33 mouse cellular contexts compared by ENCODE assay signal in genomic region chr11:119330592-119330991, GRCm38 (mm10). TPM values are rescaled to one million over a fixed set of nuclear protein-coding genes. Genes with fewer than 3 reads are reported as not detected.
DNase-seq lines count a peak whose midpoint lies in the region; ATAC-seq lines count a peak whose summit lies in the region.
"Had no signal": no experiment of that assay in that cellular context is flagged by ENCODE, and none has a peak within 500 bp of the region (broad histone marks: within the 10 kb centered on the region; RNA-seq: fewer than 3 reads in every experiment).

No protein-coding gene starts in this region.

- H3K9me3 ChIP-seq in embryonic facial prominence, embryonic 13.5 days: no peaks in the 10 kb centered on the region
- H3K9me3 ChIP-seq in embryonic facial prominence, embryonic 10.5 days: no peaks in the 10 kb centered on the region
- no peaks in the 10 kb centered on the region for H3K9me3 ChIP-seq in limb, embryonic 11.5 days (ENCODE audit: control insufficient read depth, low read length)
- no peaks in the 10 kb centered on the region for H3K9me3 ChIP-seq in limb, embryonic 10.5 days (replicated peaks)
- H3K9me3 ChIP-seq in hindbrain, embryonic 11.5 days (ENCODE audit: control insufficient read depth, low read length): no peaks in the 10 kb centered on the region
- H3K9me3 ChIP-seq: embryonic facial prominence, embryonic 15.5 days; heart, embryonic 13.5 days; hindbrain, embryonic 12.5 days; limb, embryonic 15.5 days; liver, embryonic 13.5 days; midbrain, embryonic 12.5 days had no signal

- 56% methylated on average over 4 of the region's 4 CpGs for WGBS in embryonic facial prominence, embryonic 13.5 days
- WGBS in embryonic facial prominence, embryonic 10.5 days: 59% methylated on average over 4 of the region's 4 CpGs
- WGBS in limb, embryonic 11.5 days: 66% methylated on average over 4 of the region's 4 CpGs
- WGBS in limb, embryonic 10.5 days: 63% methylated on average over 4 of the region's 4 CpGs
- WGBS in hindbrain, embryonic 11.5 days: 70% methylated on average over 4 of the region's 4 CpGs

- H3K4me1 ChIP-seq in embryonic facial prominence, embryonic 13.5 days: no peaks in the 10 kb centered on the region
- peaks cover 13% of the 10 kb centered on the region for H3K4me1 ChIP-seq in embryonic facial prominence, embryonic 10.5 days
- no peaks in the 10 kb centered on the region for H3K4me1 ChIP-seq in limb, embryonic 11.5 days (ENCODE audit: control insufficient read depth, insufficient read depth, low read length)
- peaks cover 5% of the 10 kb centered on the region; the same call in 1 of the 2 replicates for H3K4me1 ChIP-seq in limb, embryonic 10.5 days
- no peaks in the 10 kb centered on the region for H3K4me1 ChIP-seq in hindbrain, embryonic 11.5 days (replicated peaks; ENCODE audit: control insufficient read depth, insufficient read depth, low read length)
- H3K4me1 ChIP-seq: embryonic facial prominence, embryonic 15.5 days; heart, embryonic 13.5 days; hindbrain, embryonic 12.5 days; limb, embryonic 15.5 days; liver, embryonic 13.5 days; megakaryocyte, embryonic 14.5 days; midbrain, embryonic 12.5 days had no signal

- no peaks in the 10 kb centered on the region for H3K36me3 ChIP-seq in embryonic facial prominence, embryonic 13.5 days
- no peaks in the 10 kb centered on the region for H3K36me3 ChIP-seq in embryonic facial prominence, embryonic 10.5 days (replicated peaks)
- no peaks in the 10 kb centered on the region for H3K36me3 ChIP-seq in limb, embryonic 11.5 days (ENCODE audit: control insufficient read depth, insufficient read depth, low read length)
- no peaks in the 10 kb centered on the region for H3K36me3 ChIP-seq in limb, embryonic 10.5 days
- H3K36me3 ChIP-seq in hindbrain, embryonic 11.5 days (ENCODE audit: control insufficient read depth, insufficient read depth, low read length): no peaks in the 10 kb centered on the region
- H3K36me3 ChIP-seq: embryonic facial prominence, embryonic 15.5 days; G1E; heart, embryonic 13.5 days; hindbrain, embryonic 12.5 days; limb, embryonic 15.5 days; liver, embryonic 13.5 days; midbrain, embryonic 12.5 days had no signal

- H3K4me3 ChIP-seq in embryonic facial prominence, embryonic 13.5 days: no peak overlapping the region
- no peak overlapping the region for H3K4me3 ChIP-seq in embryonic facial prominence, embryonic 10.5 days
- no peak overlapping the region for H3K4me3 ChIP-seq in limb, embryonic 11.5 days (ENCODE audit: low read depth, low read length)
- H3K4me3 ChIP-seq in limb, embryonic 10.5 days: no peak overlapping the region
- H3K4me3 ChIP-seq in hindbrain, embryonic 11.5 days (ENCODE audit: low read depth, low read length): no peak overlapping the region
- H3K4me3 ChIP-seq: embryonic facial prominence, embryonic 15.5 days; gastrocnemius, adult 2 months; heart, adult 2 months; heart, embryonic 13.5 days; hindbrain, embryonic 12.5 days; layer of hippocampus, adult 2 months; left cerebral cortex, adult 2 months; limb, embryonic 15.5 days; liver, embryonic 13.5 days; megakaryocyte, embryonic 14.5 days; midbrain, embryonic 12.5 days had no signal

- no peak for DNase-seq in embryonic facial prominence, embryonic 10.5 days (ENCODE audit: low spot score)
- DNase-seq in limb, embryonic 11.5 days (ENCODE audit: low spot score): no peak
- no peak for DNase-seq in limb, embryonic 10.5 days (ENCODE audit: low spot score)
- DNase-seq in gonadal fat pad, adult 2 months (ENCODE audit: low read depth): peak; percentile 31
- DNase-seq in adrenal gland, postnatal 4 days (ENCODE audit: low spot score in 2 of 2): no peak
- no peak for DNase-seq in hindbrain, embryonic 11.5 days (ENCODE audit: low spot score)
- DNase-seq: adrenal gland, postnatal 14 days; cerebellum, adult 18-20 months; gastrocnemius, adult 2 months; gastrocnemius, postnatal 36 days; heart, adult 2 months; kidney, adult 8-10 months; kidney, postnatal 36 days; liver, embryonic 13.5 days; lung, adult 18-20 months; lung, postnatal 4 days; thymus, postnatal 14 days had no signal

- no peak overlapping the region for H3K4me2 ChIP-seq in embryonic facial prominence, embryonic 13.5 days
- H3K4me2 ChIP-seq in limb, embryonic 11.5 days (ENCODE audit: low read depth, severe bottlenecking): no peak overlapping the region
- H3K4me2 ChIP-seq in hindbrain, embryonic 11.5 days (replicated peaks; ENCODE audit: low read depth, low read length): no peak overlapping the region
- H3K4me2 ChIP-seq: embryonic facial prominence, embryonic 15.5 days; heart, embryonic 13.5 days; hindbrain, embryonic 12.5 days; limb, embryonic 15.5 days; liver, embryonic 13.5 days; midbrain, embryonic 12.5 days had no signal

- no peak overlapping the region for H3K27ac ChIP-seq in embryonic facial prominence, embryonic 13.5 days
- H3K27ac ChIP-seq in embryonic facial prominence, embryonic 10.5 days (replicated peaks): no peak overlapping the region
- no peak overlapping the region for H3K27ac ChIP-seq in limb, embryonic 11.5 days (replicated peaks; ENCODE audit: low read depth, low read length)
- no peak overlapping the region for H3K27ac ChIP-seq in limb, embryonic 10.5 days
- no peak overlapping the region for H3K27ac ChIP-seq in hindbrain, embryonic 11.5 days (ENCODE audit: low read depth, low read length)
- H3K27ac ChIP-seq: embryonic facial prominence, embryonic 15.5 days; gastrocnemius, adult 2 months; heart, adult 2 months; heart, embryonic 13.5 days; hindbrain, embryonic 12.5 days; layer of hippocampus, adult 2 months; left cerebral cortex, adult 2 months; limb, embryonic 15.5 days; liver, embryonic 13.5 days; midbrain, embryonic 12.5 days had no signal

- H3K27me3 ChIP-seq in embryonic facial prominence, embryonic 13.5 days: peaks cover 15% of the 10 kb centered on the region
- peaks cover 37% of the 10 kb centered on the region for H3K27me3 ChIP-seq in embryonic facial prominence, embryonic 10.5 days (replicated peaks; ENCODE audit: low read depth, poor library complexity, severe bottlenecking)
- H3K27me3 ChIP-seq in limb, embryonic 11.5 days (ENCODE audit: control insufficient read depth, insufficient read depth, low read length): no peaks in the 10 kb centered on the region
- peaks cover 21% of the 10 kb centered on the region for H3K27me3 ChIP-seq in limb, embryonic 10.5 days (ENCODE audit: low read depth, poor library complexity, severe bottlenecking)
- H3K27me3 ChIP-seq in hindbrain, embryonic 11.5 days (ENCODE audit: control insufficient read depth, insufficient read depth, low read length): no peaks in the 10 kb centered on the region
- H3K27me3 ChIP-seq: hindbrain, embryonic 12.5 days; Patski had no signal

- H3K9ac ChIP-seq in embryonic facial prominence, embryonic 13.5 days: 0 out of 2 replicates have a peak overlapping the region, but pooled peaks have one; percentile 21
- no peak overlapping the region for H3K9ac ChIP-seq in limb, embryonic 11.5 days (ENCODE audit: low read length)
- no peak overlapping the region for H3K9ac ChIP-seq in hindbrain, embryonic 11.5 days (ENCODE audit: low read depth, low read length)
- H3K9ac ChIP-seq: embryonic facial prominence, embryonic 15.5 days; heart, embryonic 13.5 days; hindbrain, embryonic 12.5 days; limb, embryonic 15.5 days; liver, embryonic 13.5 days; midbrain, embryonic 12.5 days had no signal

- ATAC-seq in embryonic facial prominence, embryonic 13.5 days (ENCODE audit: insufficient number of reproducible peaks, insufficient read depth, low FRiP score, low TSS enrichment, low read depth): no peak
- 0 out of 2 replicates have a peak, but pooled peaks have one; percentile 21 for ATAC-seq in limb, embryonic 11.5 days (ENCODE audit: insufficient number of reproducible peaks, low FRiP score, low TSS enrichment, low read depth)
- ATAC-seq in hindbrain, embryonic 11.5 days (ENCODE audit: low FRiP score): no peak
- ATAC-seq: forebrain, embryonic 14.5 days; intestine, embryonic 16.5 days; lung, postnatal 0 days; Patski had no signal

RNA-seq across cellular contexts. Expression of gene Card14, which starts 23.0 kb away (rescaled TPM):
- polyA plus RNA-seq in embryonic facial prominence, embryonic 13.5 days (2015; fragmentation: Nextera tagmentation; extraction: Ambion mirVana): 1.1 and 1.2 TPM in 2 replicates
- polyA plus RNA-seq in embryonic facial prominence, embryonic 10.5 days (2016; fragmentation: Nextera tagmentation; extraction: Ambion mirVana): 0.05 TPM in 1 of 2 replicates, not detected in the other
- polyA plus RNA-seq in limb, embryonic 11.5 days (2014; fragmentation: Nextera tagmentation; extraction: Ambion mirVana): 0.17 and 0.18 TPM in 2 replicates
- polyA plus RNA-seq in limb, embryonic 10.5 days (2016; fragmentation: Nextera tagmentation; extraction: Ambion mirVana): 0.08 and 0.30 TPM in 2 replicates
- 2.3 and 3.0 TPM in 2 replicates for polyA plus RNA-seq in gonadal fat pad, adult 2 months (2012; rRNA removed)
- total RNA-seq in adrenal gland, postnatal 4 days (2021): under 1 TPM; 0.48 to 0.90 TPM
- polyA plus RNA-seq in hindbrain, embryonic 11.5 days (2014; fragmentation: Nextera tagmentation; extraction: Ambion mirVana): not detected in 2 replicates
- total RNA-seq: common myeloid progenitor, adult 5-6 weeks; monocyte, adult 5-6 weeks had no signal
- polyA plus RNA-seq: G1E had no signal

RNA-seq across cellular contexts. Expression of gene Sgsh, which starts 24.7 kb away (rescaled TPM):
- polyA plus RNA-seq in embryonic facial prominence, embryonic 13.5 days (2015; fragmentation: Nextera tagmentation; extraction: Ambion mirVana): 5.9 and 6.2 TPM in 2 replicates
- 5.4 and 5.5 TPM in 2 replicates for polyA plus RNA-seq in embryonic facial prominence, embryonic 10.5 days (2016; fragmentation: Nextera tagmentation; extraction: Ambion mirVana)
- polyA plus RNA-seq in limb, embryonic 11.5 days (2014; fragmentation: Nextera tagmentation; extraction: Ambion mirVana): 4.9 and 6.2 TPM in 2 replicates
- 6.5 and 8.1 TPM in 2 replicates for polyA plus RNA-seq in limb, embryonic 10.5 days (2016; fragmentation: Nextera tagmentation; extraction: Ambion mirVana)
- polyA plus RNA-seq in gonadal fat pad, adult 2 months (2012; rRNA removed): 33.4 and 34.8 TPM in 2 replicates
- 10 to 100 TPM; 18.3 to 20.9 TPM for total RNA-seq in adrenal gland, postnatal 4 days (2021)
- 4.4 and 6.0 TPM in 2 replicates for polyA plus RNA-seq in hindbrain, embryonic 11.5 days (2014; fragmentation: Nextera tagmentation; extraction: Ambion mirVana)

RNA-seq across cellular contexts. Expression of gene Slc26a11, which starts 24.8 kb away (rescaled TPM):
- 11.0 and 11.9 TPM in 2 replicates for polyA plus RNA-seq in embryonic facial prominence, embryonic 13.5 days (2015; fragmentation: Nextera tagmentation; extraction: Ambion mirVana)
- 7.6 and 8.2 TPM in 2 replicates for polyA plus RNA-seq in embryonic facial prominence, embryonic 10.5 days (2016; fragmentation: Nextera tagmentation; extraction: Ambion mirVana)
- polyA plus RNA-seq in limb, embryonic 11.5 days (2014; fragmentation: Nextera tagmentation; extraction: Ambion mirVana): 7.3 and 7.4 TPM in 2 replicates
- 8.9 and 9.4 TPM in 2 replicates for polyA plus RNA-seq in limb, embryonic 10.5 days (2016; fragmentation: Nextera tagmentation; extraction: Ambion mirVana)
- 19.6 and 21.2 TPM in 2 replicates for polyA plus RNA-seq in gonadal fat pad, adult 2 months (2012; rRNA removed)
- total RNA-seq in adrenal gland, postnatal 4 days (2021): 10 to 100 TPM; 10.9 to 11.2 TPM
- 3.3 and 3.8 TPM in 2 replicates for polyA plus RNA-seq in hindbrain, embryonic 11.5 days (2014; fragmentation: Nextera tagmentation; extraction: Ambion mirVana)

RNA-seq across cellular contexts. Expression of gene Eif4a3, which starts 30.7 kb away (rescaled TPM):
- 339 and 385 TPM in 2 replicates for polyA plus RNA-seq in embryonic facial prominence, embryonic 13.5 days (2015; fragmentation: Nextera tagmentation; extraction: Ambion mirVana)
- 465 and 504 TPM in 2 replicates for polyA plus RNA-seq in embryonic facial prominence, embryonic 10.5 days (2016; fragmentation: Nextera tagmentation; extraction: Ambion mirVana)
- 463 and 475 TPM in 2 replicates for polyA plus RNA-seq in limb, embryonic 11.5 days (2014; fragmentation: Nextera tagmentation; extraction: Ambion mirVana)
- polyA plus RNA-seq in limb, embryonic 10.5 days (2016; fragmentation: Nextera tagmentation; extraction: Ambion mirVana): 503 and 564 TPM in 2 replicates
- polyA plus RNA-seq in gonadal fat pad, adult 2 months (2012; rRNA removed): 104 and 113 TPM in 2 replicates
- 100 to 1,000 TPM; 172 TPM for total RNA-seq in adrenal gland, postnatal 4 days (2021)
- 378 and 385 TPM in 2 replicates for polyA plus RNA-seq in hindbrain, embryonic 11.5 days (2014; fragmentation: Nextera tagmentation; extraction: Ambion mirVana)
